Mouse (Mus musculus) heart, postnatal 0 days (tissue): ENCODE measurements around the gene Lin37.

Source experiments
- CTCF ChIP-seq: IDR thresholded peaks from 2 replicates; pipeline ENCODE4 v1.5.1; 2016; ENCODE audit warnings: antibody characterized with exemption, control low read depth, low read depth
- EP300 ChIP-seq: IDR thresholded peaks from 2 replicates; pipeline ENCODE4 v1.6.1; 2016; ENCODE audit warnings: antibody characterized with exemption, low read depth

DNA sequence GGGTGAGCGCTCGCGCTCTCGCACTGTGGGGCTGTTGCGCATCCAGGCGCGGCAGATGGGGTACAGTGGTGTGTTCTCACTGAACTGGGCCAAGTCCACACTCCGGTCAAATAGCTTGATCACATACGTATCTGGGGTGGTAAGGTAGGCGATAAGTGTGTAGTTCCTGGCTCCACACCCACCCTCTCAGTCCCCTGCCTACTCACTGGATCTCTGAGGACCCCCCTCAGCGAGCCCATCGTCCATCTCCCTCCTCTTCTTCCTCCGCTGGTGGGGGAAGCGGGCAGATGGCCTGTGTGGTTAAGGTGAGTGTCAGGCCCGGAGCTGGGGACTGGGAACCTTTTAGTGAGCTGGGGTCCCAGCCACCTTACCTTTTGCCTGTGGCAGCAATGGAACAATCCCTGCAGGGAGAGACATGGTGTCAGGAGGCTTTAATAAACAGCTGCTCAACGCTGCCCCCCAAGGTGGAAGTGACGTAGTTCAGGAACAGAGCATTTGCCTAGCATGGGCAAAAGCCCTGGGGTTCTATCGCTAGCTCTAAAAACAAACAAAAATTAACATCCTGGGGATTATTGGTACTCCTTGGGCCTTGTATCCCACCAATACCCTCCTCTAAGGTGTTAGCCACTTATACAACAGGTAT lies 2.6 kb downstream of the Lin37 start:
- no peak for TF ChIP-seq EP300
- TF ChIP-seq CTCF = no peak
